Mouse (Mus musculus) midbrain, embryonic 16.5 days (tissue): Measurements from ENCODE around the gene Mrpl22. TPM values are rescaled to one million over a fixed set of nuclear protein-coding genes. Genes with fewer than 3 reads are reported as not detected.
"Not testable (repeated sequence)": the region's sequence is repeated elsewhere in the genome, so short reads cannot be mapped to it uniquely, and the experiment has no call there.

ENCODE experiments used
- ATAC-seq: fragments of 200-750 bp; cut with Nextera tagmentation; 2 replicates; pipeline ENCODE4 v1.8.0; 2017; ENCODE audit warnings: moderate TSS enrichment
- H3K27ac ChIP-seq: fragments of 300-500 bp; sonication (generic); 2 replicates; pipeline ENCODE4 v1.5.1; 2014; ENCODE audit warnings: mild to moderate bottlenecking, low read length, mixed read lengths
- H3K27me3 ChIP-seq: fragments of 300-500 bp; sonication (generic); 2 replicates; pipeline ENCODE4 v1.6.1; 2014; ENCODE audit warnings: low read depth, low read length, mixed read lengths; ENCODE audit not compliant: control insufficient read depth, insufficient read depth
- H3K36me3 ChIP-seq: fragments of 300-500 bp; sonication (generic); 2 replicates; pipeline ENCODE4 v1.6.1; 2014; ENCODE audit warnings: mild to moderate bottlenecking, low read length, moderate library complexity, mixed read lengths; ENCODE audit not compliant: control insufficient read depth, insufficient read depth
- H3K4me1 ChIP-seq: fragments of 300-500 bp; sonication (generic); 2 replicates; pipeline ENCODE4 v1.6.1; 2014; ENCODE audit warnings: mild to moderate bottlenecking, low read length, mixed read lengths; ENCODE audit not compliant: control insufficient read depth, insufficient read depth
- H3K4me2 ChIP-seq: fragments of 300-500 bp; sonication (generic); 2 replicates; pipeline ENCODE4 v1.6.1; 2014; ENCODE audit warnings: mild to moderate bottlenecking, low read length, mixed read lengths
- H3K4me3 ChIP-seq: fragments of 300-500 bp; sonication (generic); 2 replicates; pipeline ENCODE4 v1.5.1; 2014; ENCODE audit warnings: low read depth, mild to moderate bottlenecking, low read length, moderate library complexity, mixed read lengths
- H3K9ac ChIP-seq: fragments of 300-500 bp; sonication (generic); 2 replicates; pipeline ENCODE4 v1.6.1; 2014; ENCODE audit warnings: low read depth, low read length, mixed read lengths
- H3K9me3 ChIP-seq: fragments of 300-500 bp; sonication (generic); replicated peaks from 2 replicates; pipeline ENCODE4 v1.6.1; 2014; ENCODE audit warnings: mild to moderate bottlenecking, low read length, mixed read lengths; ENCODE audit not compliant: control insufficient read depth, poor library complexity, severe bottlenecking
- WGBS: fragments of 180-500 bp; shearing (Covaris S2); extraction: QIAGEN DNeasy Blood & Tissue Kit; methylation state at CpG from one replicate; pipeline ENCODE4 v1.1.7; 2014; 5-methylcytosine and 5-hydroxymethylcytosine counted together
- polyA plus RNA-seq: library from polyadenylated mRNA; unstranded; fragments of >200 nt; fragmentation: Nextera tagmentation; extraction: Ambion mirVana; gene quantifications from 2 replicates; pipeline ENCODE4 v1.2.1, GENCODE M21; 2015

Gene Mrpl22
- polyA plus RNA-seq, 1 experiment from 2014 or later = 88.5 TPM

GRCm38 (mm10) chr11:58228021-58228420, 56.6 kb downstream of the Mrpl22 start:
- H3K9me3 ChIP-seq, H3K27me3 ChIP-seq, H3K4me1 ChIP-seq, H3K36me3 ChIP-seq, H3K4me3 ChIP-seq, H3K27ac ChIP-seq, ATAC-seq, H3K9ac ChIP-seq, H3K4me2 ChIP-seq: not testable (repeated sequence)
- WGBS = 84% methylated on average over 2 of the region's 2 CpGs

Other genes with a start within 250 kb of the Mrpl22 start
- 17.7 and 18.4 TPM in 2 replicates for gene Larp1, start 162.6 kb upstream of the Mrpl22 start, polyA plus RNA-seq
- gene Gm12248, start 78.5 kb upstream of the Mrpl22 start, polyA plus RNA-seq = 0.13 TPM in 1 of 2 replicates, not detected in the other
- 105 and 113 TPM in 2 replicates for gene Cnot8, start 67.5 kb upstream of the Mrpl22 start, polyA plus RNA-seq
- gene Gemin5, start 3.1 kb upstream of the Mrpl22 start, polyA plus RNA-seq = 12.7 and 13.9 TPM in 2 replicates
- gene Igtp, start 27.9 kb downstream of the Mrpl22 start, polyA plus RNA-seq = 1.2 and 1.6 TPM in 2 replicates
- gene Irgm2, start 28.0 kb downstream of the Mrpl22 start, polyA plus RNA-seq = 1.0 and 1.1 TPM in 2 replicates
- gene 4930438A08Rik, start 103.1 kb downstream of the Mrpl22 start, polyA plus RNA-seq = not detected in 2 replicates
- gene Zfp692, start 135.4 kb downstream of the Mrpl22 start, polyA plus RNA-seq = 32.2 and 32.4 TPM in 2 replicates
- 37.1 and 40.2 TPM in 2 replicates for gene Zfp672, start 158.7 kb downstream of the Mrpl22 start, polyA plus RNA-seq
- 52.4 and 53.2 TPM in 2 replicates for gene Sh3bp5l, start 159.1 kb downstream of the Mrpl22 start, polyA plus RNA-seq
- not detected in 2 replicates for gene Lypd8, start 207.4 kb downstream of the Mrpl22 start, polyA plus RNA-seq
- not detected in 2 replicates for gene 1810065E05Rik, start 249.4 kb downstream of the Mrpl22 start, polyA plus RNA-seq